Mouse (Mus musculus) bone marrow macrophage, adult 2 months (primary cell): ENCODE data around the gene Plxnd1.

ENCODE experiments used
- CTCF ChIP-seq: IDR thresholded peaks from 2 replicates; pipeline ENCODE4 v1.5.1; 2012; ENCODE audit warnings: low read depth, mild to moderate bottlenecking, low read length, moderate library complexity
- POLR2A ChIP-seq: IDR thresholded peaks from 2 replicates; pipeline ENCODE4 v1.6.1; 2012; ENCODE audit warnings: mild to moderate bottlenecking, low read depth, low read length, borderline replicate concordance

- TF ChIP-seq CTCF = no peak
- TF ChIP-seq POLR2A = no peak
Measured at GRCm38 (mm10) chr6:115997726-115998311, 3.0 kb upstream of the Plxnd1 start.
